Mouse (Mus musculus): Measurements from ENCODE around the gene Rpp38. TPM values are rescaled to one million over a fixed set of nuclear protein-coding genes. Genes with fewer than 3 reads are reported as not detected.

Gene Rpp38
- 12.7 and 13.7 TPM in 2 replicates for total RNA-seq (2021)
- long read RNA-seq, experiment 1, transcript Rpp38-201 (2 exons, 1,042 nt): major isoform, 13 of 15 reads
- long read RNA-seq, experiment 1, partial matches to known transcripts: 0 of 15 reads
- long read RNA-seq, experiment 1, other reads (novel, unspliced or antisense): 2 of 15 reads
- long read RNA-seq, experiment 2, transcript Rpp38-201 (2 exons, 1,042 nt): major isoform, 7 of 12 reads
- long read RNA-seq, experiment 2, partial matches to known transcripts: 0 of 12 reads
- long read RNA-seq, experiment 2, other reads (novel, unspliced or antisense): 5 of 12 reads

DNA sequence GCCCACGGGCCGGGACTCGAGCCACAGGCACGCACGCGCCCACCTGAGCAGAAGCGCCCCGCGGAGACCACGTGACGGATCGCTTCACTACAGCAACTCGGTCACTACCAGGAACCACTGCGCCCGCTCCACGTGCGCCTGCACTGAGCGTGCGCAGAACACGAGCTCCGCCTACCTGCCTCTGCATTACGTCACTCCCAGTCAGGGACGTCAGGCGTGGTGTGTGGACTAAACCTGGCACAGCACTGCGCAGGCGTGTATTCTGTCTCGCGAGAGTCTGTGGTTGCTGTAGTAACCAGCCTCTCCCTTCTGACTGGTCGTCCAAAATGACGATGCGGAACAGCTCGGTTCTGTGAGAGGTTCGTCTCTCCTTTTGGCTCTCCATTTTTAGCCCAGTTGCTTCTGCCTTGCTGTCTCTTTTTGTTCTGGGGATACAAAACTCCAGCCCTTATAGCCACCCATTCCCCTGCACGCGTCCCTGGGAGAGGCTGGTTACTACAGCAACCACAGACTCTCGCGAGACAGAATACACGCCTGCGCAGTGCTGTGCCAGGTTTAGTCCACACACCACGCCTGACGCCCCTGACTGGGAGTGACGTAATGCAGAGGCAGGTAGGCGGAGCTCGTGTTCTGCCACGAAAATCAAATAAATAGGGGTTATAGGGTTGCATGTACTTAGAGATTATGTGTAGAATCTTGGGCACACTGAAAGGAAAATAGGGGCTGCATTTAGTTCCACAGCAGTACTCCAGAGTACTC lies at the start of gene Rpp38:
Rpp38 (minus strand) TSS at position 160 of the 759 bp plus-strand sequence.
- DNase-seq: peak; percentile 98

- no peak for DNase-seq
Measured at GRCm38 (mm10) chr2:3365127-3365526, 32.7 kb upstream of the Rpp38 start.

DNA sequence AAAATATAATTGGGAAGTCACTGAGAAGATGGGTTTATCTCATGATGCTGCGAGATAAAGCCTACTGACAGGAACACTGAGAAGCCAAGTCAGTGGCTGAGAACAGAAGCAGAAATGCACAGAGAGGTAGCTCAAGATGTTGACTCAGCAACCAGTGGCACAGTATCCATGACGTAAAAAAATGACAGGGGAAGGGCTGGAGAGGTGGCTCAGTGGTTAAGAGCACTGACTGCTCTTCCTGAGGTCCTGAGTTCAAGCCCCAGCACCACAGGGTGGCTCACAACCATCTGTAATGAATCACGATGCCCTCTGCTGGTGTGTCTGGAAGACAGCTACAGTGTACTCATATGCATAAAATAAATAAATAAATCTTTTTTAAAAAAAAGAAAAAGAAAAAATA lies 28.6 kb upstream of the Rpp38 start:
- DNase-seq: no peak

GRCm38 (mm10) chr2:3357887-3358286 lies 25.4 kb upstream of the Rpp38 start:
- no peak for DNase-seq

- DNase-seq: no peak
Measured at GRCm38 (mm10) chr2:3356311-3356710, 23.9 kb upstream of the Rpp38 start.

DNA sequence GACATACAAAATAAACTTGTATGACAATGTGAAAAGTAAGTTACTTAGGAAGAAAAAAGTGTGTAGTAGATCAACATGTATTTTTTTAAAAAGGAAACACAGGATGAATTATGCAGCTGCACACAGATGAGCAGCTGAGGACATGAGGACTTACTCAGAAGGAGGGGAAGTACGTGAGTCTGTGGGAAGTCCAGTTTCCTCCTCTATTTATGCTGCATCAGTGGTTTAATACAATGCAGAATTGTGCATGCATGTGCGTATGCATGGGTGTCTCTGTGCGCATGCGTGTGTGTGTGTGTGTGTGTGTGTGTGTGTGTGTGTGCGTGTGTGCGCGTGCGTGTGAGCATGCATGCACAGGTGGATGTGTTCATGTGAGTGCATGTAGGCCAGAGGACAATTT lies 23.4 kb upstream of the Rpp38 start:
- no peak for DNase-seq

- DNase-seq: no peak
Measured at GRCm38 (mm10) chr2:3353160-3353559, 20.7 kb upstream of the Rpp38 start.

GRCm38 (mm10) chr2:3348919-3349318 lies 16.5 kb upstream of the Rpp38 start:
- peak; percentile 25 for DNase-seq

DNA sequence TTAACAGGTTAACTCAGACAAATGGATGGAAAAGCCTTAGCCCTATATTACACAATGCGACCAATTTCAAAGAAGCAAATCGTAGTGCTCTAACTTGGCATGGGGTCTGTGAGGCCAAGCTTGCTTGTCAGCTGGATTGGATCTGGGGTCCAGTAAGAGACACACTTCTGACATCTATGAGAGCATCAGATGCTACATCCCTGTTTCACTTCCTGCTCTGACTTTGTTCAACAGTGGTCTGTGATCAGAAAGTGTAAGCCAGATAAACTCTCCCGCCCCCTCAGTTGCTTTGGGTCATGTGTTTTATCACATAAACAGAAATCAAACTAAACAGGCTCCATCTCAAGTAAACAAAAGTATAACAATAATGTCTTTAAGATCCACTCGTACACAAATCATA lies 16.0 kb upstream of the Rpp38 start:
- no peak for DNase-seq

- DNase-seq: peak; percentile 84
Measured at GRCm38 (mm10) chr2:3335611-3336301, 3.3 kb upstream of the Rpp38 start, which contains the start of gene Acbd7. Acbd7 (plus strand) TSS chr2:3336168.

- no peak for DNase-seq
Measured at GRCm38 (mm10) chr2:3333761-3334160, 1.3 kb upstream of the Rpp38 start.

GRCm38 (mm10) chr2:3332056-3332455 lies 387 bp downstream of the Rpp38 start:
- DNase-seq: no peak

DNA sequence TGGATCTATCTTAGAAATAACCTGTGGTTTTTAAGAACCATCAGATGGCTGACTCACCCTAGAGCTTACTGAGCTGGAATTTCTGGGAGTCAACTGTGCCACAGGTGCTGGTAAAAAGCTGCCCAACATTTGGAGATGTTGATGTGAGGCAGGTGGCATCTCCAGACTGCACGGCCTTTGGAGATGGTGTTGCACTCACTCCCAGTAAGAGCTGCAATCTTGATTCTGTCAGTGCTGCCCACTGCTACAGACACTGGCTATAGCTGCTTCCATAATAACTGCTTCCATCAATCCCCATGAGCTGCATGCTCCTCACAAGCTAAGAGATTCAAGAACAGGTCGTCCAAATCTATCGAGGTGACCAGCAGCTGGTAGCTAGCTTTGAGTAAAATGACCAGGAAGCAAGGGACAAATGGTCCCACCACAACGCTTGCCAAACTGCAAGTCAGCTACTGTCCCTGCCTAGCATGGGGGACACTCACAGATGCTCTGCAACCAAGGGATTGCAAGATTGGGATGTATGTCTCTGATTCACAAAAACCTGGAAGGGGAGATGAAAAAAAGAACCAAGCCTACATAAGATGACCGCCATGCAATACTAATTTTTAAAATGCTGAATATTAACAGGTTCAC lies 1.3 kb downstream of the Rpp38 start:
- no peak for DNase-seq

GRCm38 (mm10) chr2:3327351-3327750 lies 5.1 kb downstream of the Rpp38 start:
- peak; percentile 83 for DNase-seq

- DNase-seq: peak; percentile 12
Measured at GRCm38 (mm10) chr2:3326547-3326946, 5.9 kb downstream of the Rpp38 start.

DNA sequence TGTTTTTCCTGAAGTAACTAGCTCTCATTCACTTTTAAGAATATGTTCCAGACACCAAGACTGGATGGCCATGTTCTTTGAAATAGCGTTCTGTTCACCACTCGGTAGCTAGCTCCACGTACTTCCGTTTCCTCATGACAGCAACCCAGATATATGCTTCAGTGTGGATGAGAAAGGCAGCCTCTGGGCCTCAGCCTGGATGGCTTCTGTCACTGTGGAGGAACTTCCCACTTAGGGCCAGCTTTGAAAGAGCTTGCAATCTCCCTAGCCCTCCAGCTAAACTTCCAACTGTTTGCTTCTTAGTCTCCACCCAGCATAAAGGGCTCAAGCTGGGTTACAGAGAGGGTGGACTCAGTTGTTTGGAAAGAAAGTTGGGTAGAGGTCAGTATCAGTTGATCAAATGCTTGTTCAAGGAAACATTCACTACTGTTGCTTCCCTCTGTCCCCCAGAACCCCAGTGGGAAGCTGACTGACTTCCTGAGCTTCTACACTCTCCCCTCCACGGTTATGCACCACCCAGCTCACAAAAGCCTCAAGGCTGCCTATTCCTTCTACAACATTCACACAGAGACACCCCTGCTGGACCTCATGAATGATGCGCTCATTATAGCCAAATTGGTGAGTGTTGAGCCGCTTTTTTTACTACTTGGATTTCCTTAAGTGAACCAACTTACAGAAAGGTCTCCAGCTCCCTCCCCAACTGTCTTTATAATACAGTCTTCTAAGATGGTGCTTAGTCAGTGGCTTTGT lies 7.9 kb downstream of the Rpp38 start:
- no peak for DNase-seq

DNA sequence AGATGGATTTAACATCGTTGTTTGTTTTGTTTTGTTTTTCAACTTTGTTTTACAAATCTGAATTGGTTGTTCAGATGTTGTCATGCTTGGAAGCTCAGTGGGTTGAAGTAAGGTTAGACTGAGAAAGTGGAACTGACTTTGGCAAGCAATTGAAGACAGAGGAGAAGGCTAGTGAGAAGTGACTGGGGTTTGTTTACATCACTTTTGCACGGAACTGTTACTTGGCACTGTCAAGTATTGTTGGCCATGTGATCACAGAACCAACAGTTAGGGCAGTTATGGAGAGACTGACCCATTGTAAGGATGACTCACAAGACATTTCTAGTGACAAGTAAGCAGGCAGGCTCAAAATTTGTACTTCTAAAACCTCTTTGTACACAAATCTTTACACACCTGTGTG lies 9.3 kb downstream of the Rpp38 start:
- DNase-seq: no peak

GRCm38 (mm10) chr2:3305426-3306025 lies 26.9 kb downstream of the Rpp38 start:
- DNase-seq: peak; percentile 82

DNA sequence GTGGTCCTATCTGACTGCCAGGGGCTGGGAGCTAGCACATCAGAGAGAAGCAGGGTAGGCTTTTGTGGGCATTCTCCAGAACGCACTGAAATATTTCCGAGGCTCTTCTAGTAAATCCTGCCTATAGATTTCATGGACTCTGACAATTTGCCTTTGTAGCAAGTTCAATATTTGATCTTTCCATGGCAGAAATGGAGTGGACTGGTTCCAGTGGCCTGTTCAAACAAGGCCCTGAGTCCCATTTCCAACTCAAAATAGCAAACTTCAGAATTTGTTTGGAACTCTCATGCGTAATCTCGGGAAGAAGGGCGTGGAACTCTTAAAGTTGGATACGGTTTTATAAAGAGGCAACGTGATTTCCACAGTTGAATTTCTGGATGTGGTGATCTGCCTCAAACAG lies 36.6 kb downstream of the Rpp38 start:
- no peak for DNase-seq

- DNase-seq: no peak
Measured at GRCm38 (mm10) chr2:3292170-3292569, 40.3 kb downstream of the Rpp38 start.

DNA sequence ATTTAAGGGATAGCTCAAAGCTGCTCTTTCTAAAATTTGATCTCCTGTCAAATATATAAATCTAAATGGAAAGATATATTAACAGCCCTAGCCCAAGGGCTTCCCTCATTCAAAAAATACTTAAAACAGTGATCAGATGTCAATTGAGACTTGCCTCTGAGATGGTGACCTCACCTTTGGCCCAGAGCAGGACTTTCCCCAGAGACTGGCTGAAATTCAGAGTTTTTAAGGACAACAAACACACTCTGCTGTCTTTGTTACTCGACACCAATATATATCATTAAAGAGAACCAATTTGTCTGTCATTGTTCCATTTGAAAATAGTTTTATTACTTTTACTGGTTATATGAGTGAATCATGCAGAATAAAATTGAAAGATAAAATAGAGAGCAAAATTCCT lies 42.9 kb downstream of the Rpp38 start:
- peak; percentile 16 for DNase-seq

Data from adrenal gland, postnatal 14 days (tissue).